Mouse (Mus musculus) limb, embryonic 13.5 days (tissue): ENCODE results near the gene Tarbp2. TPM values are rescaled to one million over a fixed set of nuclear protein-coding genes. Genes with fewer than 3 reads are reported as not detected.

Experiments
- ATAC-seq: fragments of 200-750 bp; cut with Nextera tagmentation; 2 replicates; pipeline ENCODE4 v1.8.0; 2017; ENCODE audit warnings: low read depth, moderate number of reproducible peaks, moderate TSS enrichment; ENCODE audit not compliant: low FRiP score
- H3K27ac ChIP-seq: fragments of 300-500 bp; sonication (generic); 2 replicates; pipeline ENCODE4 v1.5.1; 2015; ENCODE audit warnings: inconsistent platforms, mild to moderate bottlenecking, moderate library complexity
- H3K27me3 ChIP-seq: fragments of 300-500 bp; sonication (generic); 2 replicates; pipeline ENCODE4 v1.6.1; 2015; ENCODE audit warnings: mild to moderate bottlenecking, inconsistent platforms
- H3K36me3 ChIP-seq: fragments of 300-500 bp; sonication (generic); 2 replicates; pipeline ENCODE4 v1.6.1; 2015; ENCODE audit warnings: inconsistent platforms, mild to moderate bottlenecking, moderate library complexity
- H3K4me1 ChIP-seq: fragments of 300-500 bp; sonication (generic); 2 replicates; pipeline ENCODE4 v1.6.1; 2015; ENCODE audit warnings: inconsistent platforms
- H3K4me2 ChIP-seq: fragments of 300-500 bp; sonication (generic); replicated peaks from 2 replicates; pipeline ENCODE4 v1.6.1; 2015; ENCODE audit warnings: inconsistent platforms, mild to moderate bottlenecking, moderate library complexity
- H3K4me3 ChIP-seq: fragments of 300-500 bp; sonication (generic); 2 replicates; pipeline ENCODE4 v1.5.1; 2015; ENCODE audit warnings: moderate library complexity, mild to moderate bottlenecking, inconsistent platforms
- H3K9ac ChIP-seq: fragments of 300-500 bp; sonication (generic); 2 replicates; pipeline ENCODE4 v1.6.1; 2015; ENCODE audit warnings: mild to moderate bottlenecking, inconsistent platforms
- H3K9me3 ChIP-seq: fragments of 300-500 bp; sonication (generic); 2 replicates; pipeline ENCODE4 v1.6.1; 2016; ENCODE audit warnings: inconsistent platforms
- WGBS: fragments of 180-500 bp; shearing (Covaris S2); methylation state at CpG from one replicate; pipeline ENCODE4 v1.1.7; 2015; 5-methylcytosine and 5-hydroxymethylcytosine counted together
- polyA plus RNA-seq: library from polyadenylated mRNA; unstranded; fragments of >200 nt; fragmentation: Nextera tagmentation; extraction: Ambion mirVana; gene quantifications from 2 replicates; pipeline ENCODE4 v1.2.1, GENCODE M21; 2015

Gene Tarbp2
- polyA plus RNA-seq, 1 experiment from 2014 or later: 101 TPM

DNA sequence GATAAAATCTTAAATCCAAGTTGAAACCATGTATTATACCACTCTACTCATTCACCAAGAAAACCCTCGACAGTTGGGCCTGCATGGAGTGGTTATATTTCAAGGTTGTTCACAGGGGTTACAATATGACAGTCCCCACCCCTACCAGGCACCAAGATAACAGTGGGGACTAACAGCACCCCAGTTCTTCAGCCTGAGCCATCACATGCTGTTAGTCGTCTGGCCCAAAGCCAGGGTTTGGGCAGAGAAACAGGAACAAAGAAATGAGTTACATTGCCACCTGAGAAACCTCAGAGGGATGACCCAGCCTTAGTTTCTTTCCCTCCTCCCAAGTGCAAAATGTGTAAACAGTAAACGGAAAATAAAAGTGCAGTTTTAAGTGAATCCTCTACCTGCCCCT is 18.6 kb upstream of the Tarbp2 start:
- no peak overlapping the region for H3K27ac ChIP-seq
- no peaks in the 10 kb centered on the region for H3K27me3 ChIP-seq
- no peaks in the 10 kb centered on the region for H3K4me1 ChIP-seq
- H3K4me3 ChIP-seq: no peak overlapping the region
- H3K36me3 ChIP-seq: peaks cover 96% of the 10 kb centered on the region
- ATAC-seq: no peak
- no peak overlapping the region for H3K9ac ChIP-seq
- H3K9me3 ChIP-seq: no peaks in the 10 kb centered on the region
- no peak overlapping the region for H3K4me2 ChIP-seq
- 74% methylated on average over 3 of the region's 3 CpGs for WGBS

DNA sequence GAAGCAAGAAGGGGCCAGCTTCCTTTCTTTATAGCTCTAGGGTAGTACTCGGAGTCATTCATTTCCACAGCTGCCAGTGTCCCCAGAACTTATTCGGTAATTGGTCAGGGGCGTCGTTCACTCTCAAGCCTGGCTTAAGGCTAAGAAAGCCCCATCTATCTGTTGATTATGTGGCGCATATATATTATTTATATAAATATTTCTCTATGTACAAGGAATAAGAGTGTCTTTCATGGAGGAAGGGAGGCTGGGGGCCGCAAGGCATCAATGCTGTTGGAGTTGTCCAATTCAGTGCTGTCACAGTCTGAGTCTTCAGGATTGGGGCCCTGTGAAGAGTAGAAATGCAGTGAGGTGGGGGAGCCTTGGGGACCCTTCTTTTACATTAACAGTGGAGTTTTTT is 18.1 kb upstream of the Tarbp2 start:
- peaks cover 96% of the 10 kb centered on the region for H3K36me3 ChIP-seq
- H3K9me3 ChIP-seq: no peaks in the 10 kb centered on the region
- H3K9ac ChIP-seq: no peak overlapping the region
- H3K27me3 ChIP-seq: no peaks in the 10 kb centered on the region
- ATAC-seq: no peak
- H3K4me2 ChIP-seq: no peak overlapping the region
- H3K27ac ChIP-seq: no peak overlapping the region
- WGBS: 87% methylated on average over 6 of the region's 6 CpGs
- no peaks in the 10 kb centered on the region for H3K4me1 ChIP-seq
- no peak overlapping the region for H3K4me3 ChIP-seq

DNA sequence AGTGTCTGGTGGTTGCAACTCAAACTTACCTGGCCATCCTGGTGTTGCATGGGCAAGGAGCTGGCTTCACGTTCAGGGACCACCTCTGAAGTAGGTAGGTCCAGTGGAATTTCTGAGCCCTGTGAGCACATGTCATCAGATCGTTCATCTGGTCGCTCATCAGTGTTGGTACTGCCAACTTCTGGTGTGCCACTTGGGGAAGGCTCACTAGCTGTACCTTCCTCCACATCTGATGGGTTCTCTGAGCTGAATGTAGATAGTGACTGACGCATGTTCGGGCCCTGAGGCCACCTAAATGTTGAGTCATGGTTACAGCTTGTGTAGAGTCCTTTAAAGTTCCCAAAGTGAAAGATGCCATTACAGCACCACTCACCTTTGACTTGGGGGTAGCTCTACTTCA is 17.5 kb upstream of the Tarbp2 start:
- 87% methylated on average over 5 of the region's 5 CpGs for WGBS
- Histone ChIP-seq H3K27me3 (no peaks in the 10 kb centered on the region), H3K27ac (no peak overlapping the region), H3K4me2 (no peak overlapping the region), H3K4me3 (no peak overlapping the region), H3K9me3 (no peaks in the 10 kb centered on the region), H3K4me1 (peaks cover 3% of the 10 kb centered on the region; the same call in 1 of the 2 replicates), H3K36me3 (peaks cover 96% of the 10 kb centered on the region), H3K9ac (no peak overlapping the region)
- ATAC-seq: no peak

DNA sequence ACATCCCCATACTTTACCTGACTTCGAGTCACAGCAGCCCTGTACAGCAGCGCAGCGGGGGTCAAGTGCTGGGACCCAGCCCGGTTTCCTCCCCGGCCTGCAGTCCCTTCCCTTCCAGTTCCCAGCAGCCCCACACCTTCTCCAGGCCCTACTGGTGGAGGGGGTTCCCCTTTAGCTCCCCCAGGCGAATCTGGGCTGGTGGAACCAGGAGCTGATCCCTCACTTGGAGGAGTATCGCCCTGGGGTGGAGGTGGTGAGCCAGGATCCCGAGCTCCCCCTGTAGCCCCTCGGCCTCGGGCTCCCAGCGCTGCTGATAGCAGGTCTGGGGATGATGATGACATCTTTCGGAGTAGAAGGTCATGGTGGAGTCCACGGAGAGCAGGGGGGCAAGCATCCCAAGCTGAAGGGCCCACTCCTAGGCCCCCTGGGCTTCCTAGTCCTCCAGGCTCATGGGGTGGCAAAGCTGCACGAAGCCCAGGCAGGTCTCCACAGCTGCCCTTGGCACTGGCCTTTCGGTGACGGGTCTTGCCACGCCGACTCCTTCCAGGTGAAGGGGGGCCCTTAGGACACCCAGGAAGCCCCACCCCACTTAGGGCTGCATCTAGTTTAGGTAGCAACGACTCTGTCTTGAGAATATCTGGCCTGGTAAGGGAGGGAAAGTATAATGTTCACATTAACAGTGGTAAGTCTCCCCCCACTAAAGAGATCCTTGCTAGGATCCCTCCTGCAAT is 16.7 kb upstream of the Tarbp2 start:
- ATAC-seq: no peak
- 87% methylated on average over 19 of the region's 19 CpGs for WGBS

DNA sequence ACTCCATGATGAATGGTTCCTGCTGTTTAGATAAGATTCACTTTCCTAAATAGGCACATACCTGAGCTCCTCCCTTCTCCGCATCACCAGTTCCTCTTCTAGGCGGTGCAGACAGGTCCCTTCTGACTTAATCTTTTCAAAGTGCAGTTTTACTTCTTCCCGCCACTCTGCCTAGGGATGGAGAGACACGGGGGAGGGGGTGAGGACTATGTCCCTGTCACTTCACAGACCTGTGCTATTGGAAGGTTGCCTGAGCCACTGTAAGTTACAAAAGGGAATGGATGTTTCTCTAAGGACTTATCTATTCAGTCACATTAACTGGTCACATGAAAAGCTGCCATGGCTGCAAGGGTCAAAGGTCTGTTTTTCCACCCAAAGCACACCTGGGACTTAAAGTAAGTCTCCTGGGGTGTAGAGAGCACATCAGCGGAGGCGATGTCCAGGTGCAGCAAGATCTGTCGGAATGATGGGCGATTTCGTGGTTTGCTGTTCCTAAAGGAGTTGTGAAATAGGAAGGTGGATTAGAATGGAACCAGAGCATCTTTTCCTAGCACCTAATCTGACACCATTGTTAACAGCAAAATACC is 15.6 kb upstream of the Tarbp2 start:
- H3K27ac ChIP-seq: no peak overlapping the region
- no peak overlapping the region for H3K4me3 ChIP-seq
- H3K36me3 ChIP-seq: peaks cover 85% of the 10 kb centered on the region
- WGBS: 81% methylated on average over 9 of the region's 9 CpGs
- H3K9ac ChIP-seq: no peak overlapping the region
- no peak overlapping the region for H3K4me2 ChIP-seq
- peaks cover 3% of the 10 kb centered on the region; the same call in 1 of the 2 replicates for H3K4me1 ChIP-seq
- H3K9me3 ChIP-seq: no peaks in the 10 kb centered on the region
- no peak for ATAC-seq
- no peaks in the 10 kb centered on the region for H3K27me3 ChIP-seq

More for the DNA sequence above, 16.7 kb upstream of the Tarbp2 start:
- Histone ChIP-seq H3K9ac (no peak overlapping the region), H3K27ac (no peak overlapping the region), H3K4me1 (peaks cover 3% of the 10 kb centered on the region; the same call in 1 of the 2 replicates), H3K9me3 (no peaks in the 10 kb centered on the region), H3K27me3 (no peaks in the 10 kb centered on the region), H3K4me2 (no peak overlapping the region), H3K36me3 (peaks cover 93% of the 10 kb centered on the region), H3K4me3 (no peak overlapping the region)

DNA sequence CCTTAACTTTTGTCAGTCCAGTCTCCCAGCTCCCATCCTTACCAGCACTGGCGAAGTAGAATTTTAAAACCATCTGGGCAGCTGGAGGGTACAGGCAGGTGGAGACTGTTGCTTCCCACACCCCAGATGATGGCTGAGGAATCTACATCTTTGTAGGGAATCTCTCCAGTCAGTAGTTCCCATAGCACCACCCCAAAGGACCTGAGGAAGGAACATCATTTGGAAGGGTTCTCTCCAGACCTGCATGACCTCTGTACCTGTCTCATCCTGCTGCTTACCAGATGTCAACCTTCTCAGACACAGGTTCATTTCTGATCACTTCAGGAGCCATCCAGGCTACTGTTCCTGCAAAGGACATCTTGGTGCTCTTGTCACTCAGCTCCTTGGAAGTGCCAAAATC is 14.5 kb upstream of the Tarbp2 start, which contains the start of gene Gm10337:
Gm10337 (plus strand) TSS at position 276 of the 400 bp plus-strand sequence.
- Histone ChIP-seq H3K9ac (no peak within 1 kb of the TSS), H3K9me3 (no peaks in the 10 kb centered on the region), H3K4me3 (no peak within 1 kb of the TSS), H3K4me2 (no peak within 1 kb of the TSS), H3K27me3 (no peaks in the 10 kb centered on the region), H3K36me3 (peaks cover 77% of the 10 kb centered on the region), H3K4me1 (peaks cover 3% of the 10 kb centered on the region; the same call in 1 of the 2 replicates), H3K27ac (0 out of 2 replicates have a peak within 1 kb of the TSS, but pooled peaks have one; percentile 6)
- no peak for ATAC-seq
- 92% methylated on average over 1 of the region's 1 CpGs for WGBS

DNA sequence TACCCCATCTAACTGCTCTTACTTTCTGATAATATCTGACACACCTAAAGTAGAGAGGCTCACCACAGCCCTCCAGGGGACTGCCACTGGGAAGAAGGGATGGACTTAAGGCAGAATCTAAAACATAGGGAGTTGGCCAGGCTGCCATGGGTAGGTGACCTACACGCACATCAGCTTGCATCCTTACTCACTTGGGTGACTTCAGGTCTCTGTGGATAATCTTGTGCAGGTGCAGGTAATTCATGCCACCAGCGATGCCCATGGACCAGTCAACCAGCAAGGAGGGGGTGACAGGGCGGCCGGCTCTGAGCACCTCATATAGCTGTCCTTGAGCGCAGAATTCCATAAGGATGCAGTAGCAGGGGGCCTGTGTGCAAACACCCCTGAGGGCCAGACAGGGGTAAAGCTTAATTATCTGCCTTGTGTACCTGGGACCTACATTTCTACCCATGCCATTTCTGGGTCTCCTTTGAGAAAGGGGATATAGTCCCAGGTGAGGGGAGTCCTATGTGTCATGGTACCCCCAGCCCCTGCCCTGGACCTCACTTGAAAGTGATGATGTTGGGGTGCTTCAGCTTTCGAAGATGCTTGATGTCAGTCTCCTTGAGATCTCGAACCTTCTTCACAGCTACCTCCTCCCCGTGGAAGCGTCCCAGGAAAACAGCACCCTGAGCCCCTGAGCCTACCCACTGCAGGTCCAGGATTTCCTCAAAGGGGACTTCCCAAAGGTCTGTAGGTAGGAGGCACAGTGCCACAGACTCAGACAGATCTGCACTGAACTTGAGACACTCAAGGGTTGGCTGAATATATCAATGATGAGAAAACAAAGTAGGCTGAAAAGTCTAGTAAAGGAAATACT is 13.8 kb upstream of the Tarbp2 start:
- Histone ChIP-seq H3K27me3 (no peaks in the 10 kb centered on the region), H3K4me2 (no peak overlapping the region), H3K9ac (no peak overlapping the region), H3K4me3 (no peak overlapping the region), H3K9me3 (no peaks in the 10 kb centered on the region), H3K4me1 (peaks cover 5% of the 10 kb centered on the region), H3K36me3 (peaks cover 78% of the 10 kb centered on the region), H3K27ac (0 out of 2 replicates have a peak overlapping the region, but pooled peaks have one; percentile 6)
- no peak for ATAC-seq
- whole genome bisulfite sequencing: 86% methylated on average over 9 of the region's 9 CpGs

DNA sequence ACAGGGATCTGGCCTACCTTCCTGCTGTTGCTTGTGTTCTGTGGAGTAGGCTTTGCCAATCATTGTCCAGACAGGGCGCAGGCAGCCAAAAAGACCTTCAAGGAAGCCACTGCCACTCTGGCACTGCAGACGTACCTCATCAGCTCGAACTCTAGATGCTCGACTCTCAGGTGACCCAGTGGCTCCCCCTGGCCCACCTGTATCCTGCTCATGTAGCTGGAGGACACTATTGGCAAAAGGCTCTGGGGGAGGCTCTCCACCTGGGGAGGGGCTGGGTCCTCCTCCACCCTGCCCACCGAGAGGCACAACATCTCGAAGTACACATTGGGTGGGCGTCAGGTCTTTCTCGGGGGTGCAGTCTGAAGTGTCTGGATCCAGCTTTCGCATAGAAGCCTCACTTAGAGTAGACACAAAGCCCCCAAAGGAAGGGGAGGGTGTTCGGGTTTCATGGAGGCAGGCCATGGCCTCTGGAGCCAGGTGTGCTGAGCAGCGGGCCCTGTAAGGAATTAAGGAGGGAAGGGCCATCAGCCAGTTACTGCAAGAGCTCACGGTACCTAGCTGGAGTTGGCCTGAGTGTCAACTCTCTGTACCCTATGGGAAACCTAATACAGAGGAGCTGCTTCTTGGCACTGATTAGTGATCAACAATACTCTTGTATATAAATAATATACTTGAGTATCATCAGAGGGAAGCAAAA is 12.8 kb upstream of the Tarbp2 start:
- no peak overlapping the region for H3K27ac ChIP-seq

DNA sequence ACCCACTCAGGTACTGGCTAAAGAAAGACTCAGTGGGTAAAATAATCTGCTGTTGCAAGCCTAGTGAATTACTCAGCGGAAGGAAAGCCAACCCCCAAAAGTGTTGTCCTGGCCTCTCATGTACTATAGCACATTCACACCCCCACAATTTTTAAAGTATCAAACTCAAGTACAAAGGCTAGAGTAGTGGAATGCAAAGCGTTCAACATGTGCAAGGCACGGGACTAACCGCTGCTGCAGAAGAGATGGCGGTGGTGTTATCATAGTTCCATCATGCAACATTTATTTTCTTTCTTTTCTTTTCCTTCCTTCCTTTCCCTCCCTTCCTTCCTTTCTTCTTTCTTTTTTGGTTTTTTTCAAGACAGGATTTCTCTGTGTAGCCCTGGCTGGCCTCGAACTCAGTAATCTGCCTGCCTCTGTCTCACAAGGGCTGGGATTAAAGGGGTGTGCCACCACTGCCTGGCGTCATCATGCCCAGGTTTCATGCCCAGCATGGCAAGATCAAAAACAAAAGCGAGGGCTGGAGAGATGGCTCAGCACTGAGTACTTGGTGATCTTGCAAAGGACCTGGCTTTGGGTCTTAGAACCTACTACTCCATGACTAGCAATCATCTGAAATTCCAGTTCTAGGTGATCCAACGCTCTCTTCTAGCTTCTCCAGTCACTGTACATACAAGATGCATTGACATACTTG is 12.1 kb upstream of the Tarbp2 start:
- ATAC-seq: no peak

More for the DNA sequence above, 12.8 kb upstream of the Tarbp2 start:
- peaks cover 16% of the 10 kb centered on the region for H3K4me1 ChIP-seq
- H3K9me3 ChIP-seq: no peaks in the 10 kb centered on the region
- H3K9ac ChIP-seq: no peak overlapping the region
- peaks cover 68% of the 10 kb centered on the region for H3K36me3 ChIP-seq
- no peaks in the 10 kb centered on the region for H3K27me3 ChIP-seq
- ATAC-seq: no peak
- WGBS: 69% methylated on average over 12 of the region's 12 CpGs
- H3K4me3 ChIP-seq: no peak overlapping the region
- H3K4me2 ChIP-seq: no peak overlapping the region

DNA sequence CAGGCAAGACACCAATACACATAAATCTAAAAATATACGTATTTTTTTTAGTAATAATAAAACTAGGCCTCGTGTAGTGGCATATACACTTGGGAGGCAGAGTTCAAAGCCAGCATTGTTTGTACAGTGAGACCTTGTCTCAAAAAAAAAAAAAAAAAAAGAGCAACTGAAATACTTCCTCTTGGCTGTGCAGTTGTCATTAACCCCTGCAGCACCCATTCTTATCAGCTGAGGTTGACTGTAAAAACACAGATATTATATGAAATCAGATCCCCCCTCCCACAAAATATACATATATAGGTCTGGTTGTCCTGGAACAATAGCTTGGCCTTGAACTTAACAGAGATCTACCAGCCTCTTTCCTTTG is 11.5 kb upstream of the Tarbp2 start:
- Histone ChIP-seq H3K4me2 (no peak overlapping the region), H3K4me3 (no peak overlapping the region), H3K27ac (no peak overlapping the region), H3K36me3 (peaks cover 56% of the 10 kb centered on the region), H3K9me3 (no peaks in the 10 kb centered on the region), H3K27me3 (no peaks in the 10 kb centered on the region), H3K9ac (no peak overlapping the region), H3K4me1 (peaks cover 25% of the 10 kb centered on the region)
- 58% methylated on average over 2 of the region's 2 CpGs for WGBS
- ATAC-seq: no peak

More for the DNA sequence above, 12.1 kb upstream of the Tarbp2 start:
- Histone ChIP-seq H3K4me1 (peaks cover 20% of the 10 kb centered on the region), H3K9me3 (no peaks in the 10 kb centered on the region), H3K4me3 (no peak overlapping the region), H3K36me3 (peaks cover 61% of the 10 kb centered on the region), H3K9ac (no peak overlapping the region), H3K4me2 (no peak overlapping the region), H3K27me3 (no peaks in the 10 kb centered on the region), H3K27ac (no peak overlapping the region)
- 86% methylated on average over 9 of the region's 9 CpGs for WGBS

DNA sequence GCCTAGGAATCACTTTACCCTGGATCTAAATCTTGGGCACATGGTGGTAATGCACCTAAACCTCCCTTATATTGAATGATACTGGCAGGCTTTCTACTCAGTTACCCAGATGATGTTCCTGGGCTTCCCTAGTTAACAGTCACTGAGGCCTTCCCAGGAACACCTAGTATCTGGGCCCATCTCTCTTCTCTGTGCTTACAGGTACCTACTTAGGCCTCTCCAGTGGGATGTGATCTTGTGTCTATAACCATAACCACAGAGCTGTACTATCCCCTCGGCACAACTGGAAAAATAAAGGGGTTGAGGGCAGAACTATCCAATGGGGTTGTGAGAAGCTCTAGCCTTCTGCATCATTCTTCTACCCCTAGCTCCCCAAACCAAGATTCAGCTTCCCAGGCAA is 11.1 kb upstream of the Tarbp2 start:
- H3K9me3 ChIP-seq: no peaks in the 10 kb centered on the region
- H3K36me3 ChIP-seq: peaks cover 52% of the 10 kb centered on the region
- ATAC-seq: no peak
- no peak overlapping the region for H3K4me3 ChIP-seq
- H3K4me2 ChIP-seq: no peak overlapping the region
- peaks cover 29% of the 10 kb centered on the region for H3K4me1 ChIP-seq
- H3K27me3 ChIP-seq: no peaks in the 10 kb centered on the region
- no peak overlapping the region for H3K27ac ChIP-seq
- 85% methylated on average over 1 of the region's 1 CpGs for WGBS
- no peak overlapping the region for H3K9ac ChIP-seq
